Mouse (Mus musculus): ENCODE results near the gene Kcnd2. TPM values are rescaled to one million over a fixed set of nuclear protein-coding genes. Genes with fewer than 3 reads are reported as not detected.
"Not testable (repeated sequence)": the region's sequence is repeated elsewhere in the genome, so short reads cannot be mapped to it uniquely, and the experiment has no call there.

The Kcnd2 gene
- polyA plus RNA-seq, 1 experiment from 2014 or later: 0.22 TPM

DNA sequence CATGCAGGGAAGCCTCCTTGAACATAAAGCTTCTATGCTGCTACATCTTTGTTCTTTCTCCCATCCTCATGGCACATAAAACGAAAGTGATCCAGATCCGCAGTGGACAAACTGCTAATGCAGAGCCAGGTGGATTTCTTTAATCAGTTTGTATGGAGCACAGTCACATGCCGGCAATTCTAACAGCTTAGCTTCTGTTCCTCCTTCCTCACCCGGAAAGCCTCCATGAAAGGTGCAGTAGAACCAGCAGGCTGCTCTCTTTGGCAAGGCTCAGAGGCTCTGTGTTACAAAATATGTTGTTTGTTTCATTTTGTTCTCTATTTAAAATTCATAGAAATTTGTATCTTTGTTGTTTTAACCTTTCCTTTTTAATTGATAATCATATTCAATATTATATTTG, 106.9 kb downstream of the Kcnd2 start:
- no peaks in the 10 kb centered on the region for H3K36me3 ChIP-seq (ENCODE audit: insufficient read depth)
- ATAC-seq (ENCODE audit: insufficient read depth) (no peak), DNase-seq (no peak)
- H3K27ac ChIP-seq (ENCODE audit: low read depth): no peak overlapping the region
- 80% methylated on average over 4 of the region's 4 CpGs for WGBS
- H3K4me3 ChIP-seq (ENCODE audit: low read depth, low read length): no peak overlapping the region
- H3K9me3 ChIP-seq (ENCODE audit: low read depth, low read length): no peaks in the 10 kb centered on the region
- no peak for TF ChIP-seq CTCF (IDR thresholded peaks at IDR 0.05; ENCODE audit: low read depth)
- H3K4me2 ChIP-seq: no peak overlapping the region
- H3K4me1 ChIP-seq (ENCODE audit: insufficient read depth): no peaks in the 10 kb centered on the region
- no peak overlapping the region for H3K9ac ChIP-seq
- H3K27me3 ChIP-seq (ENCODE audit: insufficient read depth, low read length): no peaks in the 10 kb centered on the region

DNA sequence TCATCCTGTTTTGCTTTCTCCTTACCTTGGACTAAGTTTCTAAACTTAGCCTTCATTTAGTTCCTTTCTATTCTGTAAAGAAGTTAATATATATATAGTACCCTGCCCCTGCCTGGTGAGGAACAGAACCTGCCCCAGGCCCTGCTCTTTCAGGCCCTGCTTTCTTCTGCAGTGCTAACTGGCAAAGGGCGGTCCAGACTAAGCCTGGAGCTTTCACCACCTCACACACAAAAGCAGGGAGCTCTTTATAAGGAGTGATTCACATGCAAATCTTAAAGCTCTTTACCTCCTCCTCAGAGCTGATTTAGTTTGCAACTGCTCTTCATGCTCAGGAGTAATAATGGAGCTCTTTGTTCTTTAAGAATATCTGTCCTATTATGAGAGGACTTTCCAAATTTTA, 109.9 kb downstream of the Kcnd2 start:
- no peaks in the 10 kb centered on the region for H3K9me3 ChIP-seq (ENCODE audit: low read depth, low read length)
- TF ChIP-seq CTCF (IDR thresholded peaks at IDR 0.05; ENCODE audit: low read depth): no peak
- H3K4me1 ChIP-seq (ENCODE audit: insufficient read depth): no peaks in the 10 kb centered on the region
- WGBS: 50% methylated on average over 1 of the region's 1 CpGs
- ATAC-seq (ENCODE audit: insufficient read depth): no peak
- H3K36me3 ChIP-seq (ENCODE audit: insufficient read depth): no peaks in the 10 kb centered on the region
- no peak overlapping the region for H3K4me3 ChIP-seq (ENCODE audit: low read depth, low read length)
- no peak overlapping the region for H3K27ac ChIP-seq (ENCODE audit: low read depth)
- H3K4me2 ChIP-seq: no peak overlapping the region
- H3K27me3 ChIP-seq (ENCODE audit: insufficient read depth, low read length): no peaks in the 10 kb centered on the region
- DNase-seq: no peak
- H3K9ac ChIP-seq: no peak overlapping the region

DNA sequence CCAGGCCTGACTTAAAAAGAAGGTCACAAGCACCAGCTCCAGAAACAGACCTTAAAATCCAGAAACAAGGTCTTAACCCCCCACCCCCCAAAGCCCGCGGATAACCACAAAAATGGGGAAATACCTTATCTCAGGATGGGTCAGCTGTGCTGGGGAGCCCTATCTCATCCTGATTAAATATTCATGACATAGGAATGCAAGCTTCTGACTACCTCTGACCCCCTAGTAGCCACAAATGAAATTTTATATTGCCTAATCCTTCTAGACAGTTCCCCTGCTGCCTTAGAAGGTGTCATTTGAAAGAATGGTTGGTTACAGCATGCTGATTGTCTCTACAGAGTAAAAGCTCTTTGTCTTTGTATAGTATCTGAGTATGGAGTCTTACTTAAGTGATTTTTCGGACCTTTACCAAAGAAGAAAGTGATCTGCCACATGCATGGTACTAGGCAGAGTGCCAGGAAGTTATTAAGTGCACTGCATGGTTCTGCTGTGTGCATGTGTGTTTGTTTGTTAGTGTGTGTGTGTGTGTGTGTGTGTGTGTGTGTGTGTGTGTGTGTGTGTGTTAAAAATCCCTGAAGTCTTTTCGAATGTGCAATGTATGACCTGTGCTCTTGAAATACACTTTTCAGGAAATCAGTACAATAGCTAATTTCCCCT, 111.9 kb downstream of the Kcnd2 start:
- 56% methylated on average over 4 of the region's 4 CpGs for WGBS
- H3K4me3 ChIP-seq (ENCODE audit: low read depth, low read length): no peak overlapping the region
- TF ChIP-seq CTCF (IDR thresholded peaks at IDR 0.05; ENCODE audit: low read depth): no peak
- H3K27ac ChIP-seq (ENCODE audit: low read depth): no peak overlapping the region
- no peaks in the 10 kb centered on the region for H3K27me3 ChIP-seq (ENCODE audit: insufficient read depth, low read length)
- no peaks in the 10 kb centered on the region for H3K9me3 ChIP-seq (ENCODE audit: low read depth, low read length)
- H3K36me3 ChIP-seq (ENCODE audit: insufficient read depth): no peaks in the 10 kb centered on the region
- H3K9ac ChIP-seq: no peak overlapping the region
- H3K4me1 ChIP-seq (ENCODE audit: insufficient read depth): no peaks in the 10 kb centered on the region
- H3K4me2 ChIP-seq: no peak overlapping the region
- ATAC-seq (ENCODE audit: insufficient read depth) (no peak), DNase-seq (no peak)

DNA sequence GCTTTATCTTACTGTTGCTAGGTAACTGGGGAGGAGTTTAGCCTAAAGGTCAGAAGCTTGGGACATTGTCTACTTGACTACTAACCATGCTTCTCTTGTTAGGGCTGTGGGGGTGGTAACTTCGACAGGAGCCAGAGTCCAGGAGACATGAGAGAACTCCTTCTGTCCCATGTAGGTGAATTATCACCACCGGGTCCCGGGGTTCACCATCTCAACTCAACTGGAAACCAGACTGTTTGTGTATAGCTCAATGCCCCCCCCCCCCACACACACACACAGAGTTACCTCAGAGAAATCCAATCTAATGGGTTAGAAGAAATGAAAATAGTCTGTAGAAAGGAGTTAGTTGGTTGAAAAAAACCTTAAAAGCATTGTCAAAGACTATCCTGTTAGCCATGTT, 170.0 kb downstream of the Kcnd2 start:
- H3K9me3 ChIP-seq (ENCODE audit: low read depth, low read length); H3K4me3 ChIP-seq (ENCODE audit: low read depth, low read length); ATAC-seq (ENCODE audit: insufficient read depth); H3K4me2 ChIP-seq; H3K9ac ChIP-seq; H3K27me3 ChIP-seq (ENCODE audit: insufficient read depth, low read length); DNase-seq; H3K36me3 ChIP-seq (ENCODE audit: insufficient read depth); H3K4me1 ChIP-seq (ENCODE audit: insufficient read depth); H3K27ac ChIP-seq (ENCODE audit: low read depth): not testable (repeated sequence)
- WGBS: 70% methylated on average over 3 of the region's 3 CpGs

DNA sequence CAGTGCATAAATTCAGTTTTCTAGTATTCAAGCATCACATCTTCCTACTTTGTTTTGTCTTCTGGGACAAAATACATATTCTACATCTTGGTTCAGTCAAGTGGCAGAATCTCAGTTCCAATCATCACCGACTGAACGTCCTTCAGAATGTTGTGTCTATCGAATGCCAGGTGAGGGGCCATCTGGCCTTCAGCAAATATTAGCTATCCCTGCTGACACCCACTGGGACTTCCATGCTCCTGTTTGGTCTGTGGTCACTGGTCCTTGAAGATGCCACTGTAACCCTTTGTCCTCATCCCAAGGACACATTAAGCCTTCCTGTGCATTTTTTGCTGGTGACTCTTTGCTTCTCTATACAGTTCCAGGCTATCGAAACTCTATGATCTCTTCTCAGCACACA, 176.5 kb downstream of the Kcnd2 start:
- Histone ChIP-seq H3K9ac (no peak overlapping the region), H3K27ac (ENCODE audit: low read depth) (no peak overlapping the region), H3K4me1 (ENCODE audit: insufficient read depth) (no peaks in the 10 kb centered on the region), H3K9me3 (ENCODE audit: low read depth, low read length) (no peaks in the 10 kb centered on the region), H3K27me3 (ENCODE audit: insufficient read depth, low read length) (no peaks in the 10 kb centered on the region), H3K4me2 (no peak overlapping the region), H3K4me3 (ENCODE audit: low read depth, low read length) (no peak overlapping the region), H3K36me3 (ENCODE audit: insufficient read depth) (no peaks in the 10 kb centered on the region)
- ATAC-seq (ENCODE audit: insufficient read depth): no peak
- WGBS: 92% methylated on average over 4 of the region's 4 CpGs
- DNase-seq: no peak
- no peak for TF ChIP-seq CTCF (IDR thresholded peaks at IDR 0.05; ENCODE audit: low read depth)

DNA sequence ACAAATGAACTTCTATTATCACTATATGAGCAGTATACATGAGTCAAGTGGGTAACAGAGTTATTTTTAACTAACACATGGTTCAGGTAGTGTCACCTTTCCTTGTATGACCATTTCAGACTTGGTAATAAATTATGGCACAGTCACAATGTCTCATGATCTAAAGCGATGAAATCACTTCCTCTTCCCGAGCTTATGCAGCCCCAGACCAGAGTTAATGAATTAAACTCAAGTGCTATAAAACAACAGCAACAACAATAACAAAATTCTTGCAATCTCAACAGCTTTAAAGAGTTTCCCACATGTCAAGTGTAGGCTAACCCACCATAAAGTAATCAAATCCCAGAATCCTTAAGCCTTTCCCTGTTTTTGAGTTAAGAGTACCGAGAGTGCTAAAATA, 198.4 kb downstream of the Kcnd2 start:
- DNase-seq (no peak), ATAC-seq (ENCODE audit: insufficient read depth) (no peak)
- no peak for TF ChIP-seq CTCF (IDR thresholded peaks at IDR 0.05; ENCODE audit: low read depth)
- Histone ChIP-seq H3K9me3 (ENCODE audit: low read depth, low read length) (no peaks in the 10 kb centered on the region), H3K9ac (no peak overlapping the region), H3K27me3 (ENCODE audit: insufficient read depth, low read length) (no peaks in the 10 kb centered on the region), H3K4me1 (ENCODE audit: insufficient read depth) (no peaks in the 10 kb centered on the region), H3K4me2 (no peak overlapping the region), H3K27ac (ENCODE audit: low read depth) (no peak overlapping the region), H3K4me3 (ENCODE audit: low read depth, low read length) (no peak overlapping the region), H3K36me3 (ENCODE audit: insufficient read depth) (no peaks in the 10 kb centered on the region)
- 81% methylated on average over 3 of the region's 3 CpGs for WGBS

DNA sequence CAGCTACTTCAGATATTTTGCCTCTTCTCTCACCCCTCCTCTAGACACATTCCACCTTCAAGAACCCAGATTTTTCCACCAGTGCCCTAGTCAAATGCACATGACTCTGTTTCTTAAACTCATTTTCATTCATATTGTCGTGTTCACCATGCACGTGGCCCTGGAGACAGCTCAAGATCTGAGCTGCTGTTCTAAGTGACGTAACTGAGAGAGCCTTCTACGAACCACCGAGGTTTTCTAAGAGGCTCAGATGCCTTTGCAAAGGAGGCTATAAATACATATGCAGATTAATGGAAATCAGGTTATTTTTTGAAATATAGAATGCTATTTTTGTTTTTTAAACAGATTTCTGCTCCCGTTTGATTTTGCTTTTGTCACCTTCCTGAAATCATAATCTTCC, 202.9 kb downstream of the Kcnd2 start:
- Histone ChIP-seq H3K4me1 (ENCODE audit: insufficient read depth) (no peaks in the 10 kb centered on the region), H3K9me3 (ENCODE audit: low read depth, low read length) (no peaks in the 10 kb centered on the region), H3K4me2 (no peak overlapping the region), H3K27me3 (ENCODE audit: insufficient read depth, low read length) (no peaks in the 10 kb centered on the region), H3K9ac (no peak overlapping the region), H3K36me3 (ENCODE audit: insufficient read depth) (no peaks in the 10 kb centered on the region), H3K27ac (ENCODE audit: low read depth) (no peak overlapping the region), H3K4me3 (ENCODE audit: low read depth, low read length) (no peak overlapping the region)
- TF ChIP-seq CTCF (IDR thresholded peaks at IDR 0.05; ENCODE audit: low read depth): no peak
- 79% methylated on average over 6 of the region's 6 CpGs for WGBS
- ATAC-seq (ENCODE audit: insufficient read depth) (no peak), DNase-seq (no peak)

Data from lung, embryonic 14.5 days (tissue).